Mouse (Mus musculus) neural tube, embryonic 10.5 days (tissue): Measurements from ENCODE around the gene Mettl7b.
A peak's percentile ranks its signal among the peaks of the same experiment; 100 is the strongest.

ENCODE experiments used
- DNase-seq: peaks from one replicate; pipeline ENCODE4 v3.0.0-alpha.2; 2017; ENCODE audit warnings: low spot score; ENCODE audit errors: extremely low spot score

The Mettl7b gene

GRCm38 (mm10) chr10:128947496-128947895 is 13.3 kb downstream of the Mettl7b start:
- no peak for DNase-seq

- no peak for DNase-seq
Measured at GRCm38 (mm10) chr10:128945675-128946074, 15.1 kb downstream of the Mettl7b start.

- DNase-seq, result no peak
Measured at GRCm38 (mm10) chr10:128940475-128941061, 20.2 kb downstream of the Mettl7b start.

GRCm38 (mm10) chr10:128938974-128939373 is 21.8 kb downstream of the Mettl7b start:
- DNase-seq, result no peak

- DNase-seq, result no peak
Measured at GRCm38 (mm10) chr10:128938457-128938856, 22.3 kb downstream of the Mettl7b start.

- no peak for DNase-seq
Measured at GRCm38 (mm10) chr10:128937756-128938390, 22.9 kb downstream of the Mettl7b start.

GRCm38 (mm10) chr10:128935826-128936440 is 24.9 kb downstream of the Mettl7b start:
- no peak for DNase-seq

- no peak for DNase-seq
Measured at GRCm38 (mm10) chr10:128934997-128935787, 25.6 kb downstream of the Mettl7b start.

GRCm38 (mm10) chr10:128933976-128934721 is 26.6 kb downstream of the Mettl7b start:
- no peak for DNase-seq

GRCm38 (mm10) chr10:128933574-128933973 is 27.2 kb downstream of the Mettl7b start, which contains the start of gene Itga7:
Gene Itga7 (plus strand): TSS chr10:128933818.
- peak; percentile 65 for DNase-seq

- no peak for DNase-seq
Measured at GRCm38 (mm10) chr10:128931441-128931840, 29.3 kb downstream of the Mettl7b start.

- no peak for DNase-seq
Measured at GRCm38 (mm10) chr10:128929638-128930378, 31.0 kb downstream of the Mettl7b start.

GRCm38 (mm10) chr10:128928356-128928755 is 32.4 kb downstream of the Mettl7b start:
- DNase-seq, result no peak

- DNase-seq, result no peak
Measured at GRCm38 (mm10) chr10:128923935-128924334, 36.9 kb downstream of the Mettl7b start, which contains the start of gene Bloc1s1. Gene Bloc1s1 (minus strand): TSS chr10:128924035.

- DNase-seq, result peak; percentile 91
Measured at GRCm38 (mm10) chr10:128923013-128923691, 37.6 kb downstream of the Mettl7b start.

GRCm38 (mm10) chr10:128922822-128923012 is 38.1 kb downstream of the Mettl7b start, which contains the start of gene Rdh5:
Gene Rdh5 (minus strand): TSS chr10:128922888.
- DNase-seq, result no peak

GRCm38 (mm10) chr10:128921883-128922821 is 38.6 kb downstream of the Mettl7b start:
- no peak for DNase-seq

- no peak for DNase-seq
Measured at GRCm38 (mm10) chr10:128921251-128921650, 39.5 kb downstream of the Mettl7b start.

GRCm38 (mm10) chr10:128920736-128921161 is 40.0 kb downstream of the Mettl7b start:
- DNase-seq, result no peak
